Mouse (Mus musculus): ENCODE results near the gene Aunip. TPM values are rescaled to one million over a fixed set of nuclear protein-coding genes. Genes with fewer than 3 reads are reported as not detected.

Aunip gene
- polyA plus RNA-seq, 1 experiment from 2014 or later: 9.3 TPM

DNA sequence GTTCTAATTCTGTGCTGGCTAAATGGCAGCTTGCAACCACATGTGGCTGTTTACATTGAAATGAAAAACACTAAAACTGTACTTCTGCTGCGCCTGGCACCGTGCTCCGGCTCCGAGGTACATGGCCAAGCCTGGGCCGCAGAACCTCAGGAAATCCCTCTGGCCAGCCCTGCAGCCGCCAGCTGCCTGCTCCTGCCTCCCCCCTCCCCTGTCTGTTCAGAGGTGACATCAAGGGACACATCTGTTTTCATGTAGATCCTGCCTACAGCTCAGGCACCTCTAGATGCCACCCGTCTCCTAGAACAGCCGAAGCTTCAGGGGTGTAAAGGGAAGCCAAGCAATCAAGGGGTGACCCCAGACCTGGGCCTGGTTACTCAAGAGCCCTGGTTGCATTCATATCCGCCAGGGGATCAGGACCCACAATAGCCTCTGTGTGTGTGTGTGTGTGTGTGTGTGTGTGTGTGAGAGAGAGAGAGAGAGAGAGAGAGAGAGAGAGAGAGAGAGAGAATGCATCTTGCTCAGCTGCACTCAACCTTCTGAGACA, 47.8 kb downstream of the Aunip start:
- no peak overlapping the region for H3K9ac ChIP-seq (ENCODE audit: low read length)
- ATAC-seq (replicated peaks; ENCODE audit: low FRiP score): no peak

DNA sequence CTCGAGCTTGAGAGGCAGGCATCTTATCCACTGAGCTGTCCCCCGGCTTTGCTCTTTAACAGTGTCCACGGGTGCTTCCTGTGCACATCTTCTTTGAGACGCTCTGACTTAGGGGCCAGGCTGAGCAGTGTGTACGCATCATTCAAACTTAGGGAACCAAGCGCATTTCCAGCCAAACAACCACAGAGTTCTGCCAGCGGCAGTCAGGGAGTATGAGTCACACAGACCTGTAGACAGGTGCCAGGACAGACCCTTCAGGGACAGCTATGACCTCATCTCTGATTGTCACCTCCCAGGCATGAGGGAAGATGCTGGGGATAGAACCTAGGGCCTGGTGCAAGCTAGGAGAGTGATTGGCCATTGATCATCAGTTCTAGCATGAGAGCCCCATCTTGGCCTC, 48.4 kb downstream of the Aunip start:
- DNase-seq (ENCODE audit: low spot score) (no peak), ATAC-seq (replicated peaks; ENCODE audit: low FRiP score) (no peak)
- H3K36me3 ChIP-seq (ENCODE audit: control insufficient read depth, insufficient read depth, low read length): no peaks in the 10 kb centered on the region
- no peak overlapping the region for H3K4me3 ChIP-seq (ENCODE audit: low read depth, low read length)
- no peak overlapping the region for H3K9ac ChIP-seq (ENCODE audit: low read length)
- peaks cover 4% of the 10 kb centered on the region; the same call in 1 of the 2 replicates for H3K4me1 ChIP-seq (replicated peaks; ENCODE audit: control insufficient read depth, insufficient read depth, low read length)
- no peaks in the 10 kb centered on the region for H3K9me3 ChIP-seq (ENCODE audit: control insufficient read depth, low read length)
- H3K27ac ChIP-seq (ENCODE audit: low read depth, low read length): no peak overlapping the region
- H3K4me2 ChIP-seq (ENCODE audit: low read depth, low read length, severe bottlenecking): no peak overlapping the region
- 90% methylated on average over 7 of the region's 7 CpGs for WGBS
- no peaks in the 10 kb centered on the region for H3K27me3 ChIP-seq (ENCODE audit: control insufficient read depth, insufficient read depth, low read length)

More for the DNA sequence above, 47.8 kb downstream of the Aunip start:
- Histone ChIP-seq H3K4me1 (replicated peaks; ENCODE audit: control insufficient read depth, insufficient read depth, low read length) (peaks cover 4% of the 10 kb centered on the region; the same call in 1 of the 2 replicates), H3K27ac (ENCODE audit: low read depth, low read length) (no peak overlapping the region), H3K4me2 (ENCODE audit: low read depth, low read length, severe bottlenecking) (no peak overlapping the region), H3K4me3 (ENCODE audit: low read depth, low read length) (no peak overlapping the region), H3K36me3 (ENCODE audit: control insufficient read depth, insufficient read depth, low read length) (no peaks in the 10 kb centered on the region), H3K27me3 (ENCODE audit: control insufficient read depth, insufficient read depth, low read length) (no peaks in the 10 kb centered on the region), H3K9me3 (ENCODE audit: control insufficient read depth, low read length) (no peaks in the 10 kb centered on the region)
- 64% methylated on average over 9 of the region's 9 CpGs for WGBS
- no peak for DNase-seq (ENCODE audit: low spot score)

DNA sequence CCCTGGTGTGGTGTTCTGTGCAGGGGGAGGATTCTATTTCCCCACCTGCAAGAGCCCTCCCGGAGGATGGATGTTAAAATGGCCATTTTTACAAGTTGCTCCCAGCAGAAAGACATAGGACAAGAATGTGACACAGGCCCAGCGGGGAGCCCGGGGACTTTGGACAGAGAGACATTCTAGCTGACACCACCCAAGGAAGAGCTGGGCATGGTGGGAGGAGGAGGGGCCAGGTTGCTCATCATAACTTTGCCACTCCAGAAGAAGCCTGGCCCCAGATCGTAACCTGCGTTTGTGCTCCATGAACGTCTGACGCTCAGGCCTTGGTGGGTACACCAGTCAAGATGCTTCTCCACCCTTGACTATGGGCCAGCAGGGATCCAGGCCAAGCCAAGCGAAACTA, 49.9 kb downstream of the Aunip start:
- Histone ChIP-seq H3K9ac (ENCODE audit: low read length) (no peak overlapping the region), H3K27me3 (ENCODE audit: control insufficient read depth, insufficient read depth, low read length) (no peaks in the 10 kb centered on the region), H3K4me2 (ENCODE audit: low read depth, low read length, severe bottlenecking) (no peak overlapping the region), H3K9me3 (ENCODE audit: control insufficient read depth, low read length) (no peaks in the 10 kb centered on the region), H3K4me3 (ENCODE audit: low read depth, low read length) (no peak overlapping the region), H3K4me1 (replicated peaks; ENCODE audit: control insufficient read depth, insufficient read depth, low read length) (peaks cover 4% of the 10 kb centered on the region; the same call in 1 of the 2 replicates), H3K27ac (ENCODE audit: low read depth, low read length) (no peak overlapping the region), H3K36me3 (ENCODE audit: control insufficient read depth, insufficient read depth, low read length) (no peaks in the 10 kb centered on the region)
- no peak for ATAC-seq (replicated peaks; ENCODE audit: low FRiP score)
- WGBS: 96% methylated on average over 8 of the region's 8 CpGs
- no peak for DNase-seq (ENCODE audit: low spot score)

DNA sequence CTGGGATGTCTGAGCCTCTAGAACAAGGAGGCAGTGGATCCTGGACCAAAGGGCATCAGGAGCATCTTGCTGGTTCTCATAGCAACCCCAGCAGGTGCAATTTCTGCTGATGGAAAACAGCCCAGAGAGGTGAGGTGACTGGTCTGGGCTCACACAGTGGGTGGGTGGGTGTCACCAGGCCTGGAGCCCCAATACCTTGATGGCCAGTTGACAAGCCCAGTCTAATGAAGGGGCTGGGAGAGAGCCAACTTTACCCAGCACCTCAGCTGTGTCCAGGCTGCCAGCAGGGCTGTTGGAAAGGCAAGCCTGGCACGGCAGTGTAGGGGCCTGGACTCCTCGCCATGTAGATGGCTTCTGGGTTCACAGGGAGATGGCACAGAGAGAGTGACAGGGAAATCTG, 51.2 kb downstream of the Aunip start:
- Histone ChIP-seq H3K27me3 (ENCODE audit: control insufficient read depth, insufficient read depth, low read length) (no peaks in the 10 kb centered on the region), H3K36me3 (ENCODE audit: control insufficient read depth, insufficient read depth, low read length) (no peaks in the 10 kb centered on the region), H3K4me1 (replicated peaks; ENCODE audit: control insufficient read depth, insufficient read depth, low read length) (peaks cover 4% of the 10 kb centered on the region; the same call in 1 of the 2 replicates), H3K4me3 (ENCODE audit: low read depth, low read length) (no peak overlapping the region), H3K27ac (ENCODE audit: low read depth, low read length) (no peak overlapping the region), H3K9ac (ENCODE audit: low read length) (no peak overlapping the region), H3K9me3 (ENCODE audit: control insufficient read depth, low read length) (no peaks in the 10 kb centered on the region), H3K4me2 (ENCODE audit: low read depth, low read length, severe bottlenecking) (no peak overlapping the region)
- 86% methylated on average over 2 of the region's 2 CpGs for WGBS
- DNase-seq (ENCODE audit: low spot score): no peak
- no peak for ATAC-seq (replicated peaks; ENCODE audit: low FRiP score)

DNA sequence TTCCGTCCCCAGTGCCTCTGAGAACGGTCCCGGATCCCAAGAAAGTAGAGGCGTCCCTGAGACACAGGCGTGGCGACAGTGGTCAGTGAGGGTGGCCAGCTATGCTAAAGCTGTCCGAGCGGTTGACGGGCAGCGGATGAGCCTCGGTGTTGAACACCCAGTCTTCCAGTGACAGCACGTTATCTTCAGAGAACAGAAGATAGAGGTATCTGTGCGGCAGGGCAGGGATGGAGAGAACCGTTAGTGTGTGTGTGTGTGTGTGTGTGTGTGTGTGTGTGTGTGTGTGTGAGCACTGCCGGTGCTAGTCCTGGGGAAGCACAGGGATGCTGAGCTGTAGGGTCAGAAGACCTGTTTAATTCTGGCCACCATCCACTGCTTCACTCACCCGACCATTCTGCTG, 52.8 kb downstream of the Aunip start:
- H3K4me3 ChIP-seq (ENCODE audit: low read depth, low read length): no peak overlapping the region
- H3K27me3 ChIP-seq (ENCODE audit: control insufficient read depth, insufficient read depth, low read length): no peaks in the 10 kb centered on the region
- no peak overlapping the region for H3K4me2 ChIP-seq (ENCODE audit: low read depth, low read length, severe bottlenecking)
- no peak overlapping the region for H3K27ac ChIP-seq (ENCODE audit: low read depth, low read length)
- H3K36me3 ChIP-seq (ENCODE audit: control insufficient read depth, insufficient read depth, low read length): no peaks in the 10 kb centered on the region
- H3K4me1 ChIP-seq (replicated peaks; ENCODE audit: control insufficient read depth, insufficient read depth, low read length): peaks cover 9% of the 10 kb centered on the region
- no peaks in the 10 kb centered on the region for H3K9me3 ChIP-seq (ENCODE audit: control insufficient read depth, low read length)
- DNase-seq (ENCODE audit: low spot score) (no peak), ATAC-seq (replicated peaks; ENCODE audit: low FRiP score) (no peak)
- 91% methylated on average over 16 of the region's 16 CpGs for WGBS
- no peak overlapping the region for H3K9ac ChIP-seq (ENCODE audit: low read length)

DNA sequence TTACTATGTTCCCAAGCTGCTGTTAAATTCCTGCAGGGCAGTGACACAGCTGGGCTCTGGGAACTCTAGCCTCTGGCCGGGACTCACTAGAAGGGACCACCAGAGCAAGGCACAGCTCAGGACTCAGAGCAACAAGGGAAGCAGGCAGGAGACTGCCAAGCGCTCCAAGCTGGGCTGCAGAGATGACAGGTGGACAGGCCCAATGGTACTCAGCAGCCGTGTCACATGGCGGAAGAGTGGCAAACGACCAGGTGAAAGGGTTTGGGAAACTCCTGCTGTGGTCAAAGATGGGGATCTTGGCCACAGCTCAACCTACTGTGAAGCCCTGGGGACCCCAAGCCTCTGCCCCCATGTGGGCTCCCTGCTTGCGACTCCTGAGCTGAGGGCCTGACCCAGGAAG, 53.3 kb downstream of the Aunip start:
- no peaks in the 10 kb centered on the region for H3K27me3 ChIP-seq (ENCODE audit: control insufficient read depth, insufficient read depth, low read length)
- no peak overlapping the region for H3K4me3 ChIP-seq (ENCODE audit: low read depth, low read length)
- no peak overlapping the region for H3K9ac ChIP-seq (ENCODE audit: low read length)
- 84% methylated on average over 6 of the region's 6 CpGs for WGBS
- H3K27ac ChIP-seq (ENCODE audit: low read depth, low read length): no peak overlapping the region
- H3K4me1 ChIP-seq (replicated peaks; ENCODE audit: control insufficient read depth, insufficient read depth, low read length): peaks cover 9% of the 10 kb centered on the region
- H3K9me3 ChIP-seq (ENCODE audit: control insufficient read depth, low read length): no peaks in the 10 kb centered on the region
- DNase-seq (ENCODE audit: low spot score) (no peak), ATAC-seq (replicated peaks; ENCODE audit: low FRiP score) (no peak)
- H3K4me2 ChIP-seq (ENCODE audit: low read depth, low read length, severe bottlenecking): no peak overlapping the region
- no peaks in the 10 kb centered on the region for H3K36me3 ChIP-seq (ENCODE audit: control insufficient read depth, insufficient read depth, low read length)

DNA sequence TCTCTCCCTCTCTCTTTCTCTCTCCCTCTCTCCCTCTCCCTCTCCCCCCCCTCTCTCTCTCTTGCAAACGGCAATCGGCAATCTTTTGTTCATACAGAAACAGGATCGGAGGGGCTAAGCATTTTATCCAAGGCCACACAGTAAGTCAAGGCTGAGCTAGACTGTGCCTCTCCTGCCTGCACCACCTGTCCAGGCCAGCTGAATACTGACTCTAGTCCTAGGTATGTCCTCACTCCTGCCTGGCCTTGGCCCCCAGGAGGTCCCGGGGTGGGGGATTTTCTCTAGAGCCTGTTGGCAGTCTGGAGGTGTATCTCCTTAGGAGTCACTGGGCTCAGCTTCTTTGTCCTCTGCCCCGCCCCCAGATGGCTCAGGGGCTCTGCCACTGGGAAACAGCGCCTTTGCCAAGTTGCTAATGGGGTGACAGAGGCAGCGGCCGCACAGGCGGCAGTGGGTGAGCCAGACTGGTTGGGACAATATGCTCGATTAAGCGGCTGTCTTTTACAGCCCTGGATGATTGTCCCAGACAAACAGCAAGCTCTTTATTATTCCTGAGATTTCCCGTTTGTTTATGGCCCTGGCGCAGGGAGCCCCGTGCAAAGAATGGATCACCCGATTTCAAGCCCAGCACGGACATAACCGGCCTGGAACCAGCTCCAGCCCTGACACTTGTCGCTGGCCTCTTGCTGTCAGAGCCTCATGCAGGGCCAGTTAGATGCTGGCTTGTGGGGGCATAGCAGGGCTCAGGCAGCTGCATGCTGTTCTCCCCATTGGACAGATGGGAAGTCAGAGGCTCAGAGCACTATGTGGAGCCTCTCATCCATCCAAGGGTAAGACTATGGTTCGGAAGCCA, 56.8 kb downstream of the Aunip start:
- DNase-seq (ENCODE audit: low spot score) (no peak), ATAC-seq (replicated peaks; ENCODE audit: low FRiP score) (no peak)
- no peak overlapping the region for H3K4me3 ChIP-seq (ENCODE audit: low read depth, low read length)
- H3K27me3 ChIP-seq (ENCODE audit: control insufficient read depth, insufficient read depth, low read length): no peaks in the 10 kb centered on the region
- peaks cover 9% of the 10 kb centered on the region for H3K4me1 ChIP-seq (replicated peaks; ENCODE audit: control insufficient read depth, insufficient read depth, low read length)
- no peaks in the 10 kb centered on the region for H3K9me3 ChIP-seq (ENCODE audit: control insufficient read depth, low read length)
- H3K9ac ChIP-seq (ENCODE audit: low read length): no peak overlapping the region; the same call in 1 of the 2 replicates
- H3K27ac ChIP-seq (ENCODE audit: low read depth, low read length): no peak overlapping the region
- WGBS: 23% methylated on average over 19 of the region's 19 CpGs
- H3K4me2 ChIP-seq (ENCODE audit: low read depth, low read length, severe bottlenecking): peak overlapping the region; percentile 15; the same call in 1 of the 2 replicates
- H3K36me3 ChIP-seq (ENCODE audit: control insufficient read depth, insufficient read depth, low read length): no peaks in the 10 kb centered on the region

DNA sequence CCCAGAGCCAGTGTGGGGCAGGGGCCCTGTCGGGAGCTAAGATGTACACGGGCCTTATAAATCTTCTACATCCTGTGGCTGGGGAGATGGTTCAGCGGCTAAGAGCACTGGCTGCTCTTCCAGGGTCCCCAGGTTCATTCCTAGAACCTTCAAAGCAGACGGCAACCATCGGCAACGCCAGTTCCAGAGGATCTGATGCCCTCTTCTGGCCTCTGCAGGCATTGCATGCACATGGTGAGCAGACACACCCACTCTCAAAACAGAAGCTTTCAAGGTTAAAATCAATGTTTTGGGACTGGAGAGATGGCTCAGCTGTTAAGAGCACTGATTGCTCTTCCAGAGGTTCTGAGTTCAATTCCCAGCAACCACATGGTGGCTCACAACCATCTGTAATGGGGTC, 58.4 kb downstream of the Aunip start:
- Histone ChIP-seq H3K4me3 (ENCODE audit: low read depth, low read length) (no peak overlapping the region), H3K27me3 (ENCODE audit: control insufficient read depth, insufficient read depth, low read length) (no peaks in the 10 kb centered on the region), H3K27ac (ENCODE audit: low read depth, low read length) (no peak overlapping the region), H3K4me2 (ENCODE audit: low read depth, low read length, severe bottlenecking) (no peak overlapping the region), H3K9ac (ENCODE audit: low read length) (no peak overlapping the region), H3K36me3 (ENCODE audit: control insufficient read depth, insufficient read depth, low read length) (no peaks in the 10 kb centered on the region), H3K9me3 (ENCODE audit: control insufficient read depth, low read length) (no peaks in the 10 kb centered on the region), H3K4me1 (replicated peaks; ENCODE audit: control insufficient read depth, insufficient read depth, low read length) (peaks cover 9% of the 10 kb centered on the region)
- 75% methylated on average over 6 of the region's 6 CpGs for WGBS
- ATAC-seq (replicated peaks; ENCODE audit: low FRiP score) (no peak), DNase-seq (ENCODE audit: low spot score) (no peak)

DNA sequence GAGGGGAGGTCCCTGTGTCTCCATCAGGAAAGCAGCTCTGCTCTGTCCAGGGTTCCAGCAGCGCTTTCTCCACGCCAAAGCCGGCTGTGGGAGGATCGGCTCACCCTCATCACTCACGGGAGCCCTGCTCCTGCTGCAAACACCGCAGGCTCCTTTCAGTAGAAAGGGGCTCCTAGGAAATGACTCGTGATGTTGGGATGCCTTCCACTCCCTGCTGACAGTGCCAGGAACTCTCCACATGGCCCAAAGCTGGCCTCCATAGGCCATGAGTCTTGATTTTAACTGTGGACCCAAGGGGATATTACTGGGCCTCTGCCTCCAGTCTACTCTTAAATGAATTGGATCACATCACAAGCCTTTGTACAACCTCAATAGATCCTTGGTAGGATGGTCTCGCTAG, 59.0 kb downstream of the Aunip start:
- Histone ChIP-seq H3K4me2 (ENCODE audit: low read depth, low read length, severe bottlenecking) (no peak overlapping the region), H3K4me3 (ENCODE audit: low read depth, low read length) (no peak overlapping the region), H3K36me3 (ENCODE audit: control insufficient read depth, insufficient read depth, low read length) (no peaks in the 10 kb centered on the region), H3K27me3 (ENCODE audit: control insufficient read depth, insufficient read depth, low read length) (no peaks in the 10 kb centered on the region), H3K4me1 (replicated peaks; ENCODE audit: control insufficient read depth, insufficient read depth, low read length) (peaks cover 9% of the 10 kb centered on the region), H3K9ac (ENCODE audit: low read length) (no peak overlapping the region), H3K27ac (ENCODE audit: low read depth, low read length) (no peak overlapping the region), H3K9me3 (ENCODE audit: control insufficient read depth, low read length) (no peaks in the 10 kb centered on the region)
- DNase-seq (ENCODE audit: low spot score): no peak
- ATAC-seq (replicated peaks; ENCODE audit: low FRiP score): no peak
- 80% methylated on average over 8 of the region's 8 CpGs for WGBS

Measured in forebrain, embryonic 11.5 days (tissue).